Mouse (Mus musculus) T-helper 17 cell (primary cell): Measurements from ENCODE around the gene Aifm2.

Experiments used
- in situ Hi-C, 2 experiments: fragments of 300-600 bp; cut with MboI, MseI; formaldehyde crosslinking; loops; 1 replicate in 1 of 2; 2 replicates in 1 of 2; pipeline ENCODE4 v1.15.1; 2025; ENCODE audit warnings: high pct_unique_total_duplicates in 2 of 2

The Aifm2 gene

GRCm38 (mm10) chr10:61715996-61716864, 1.2 kb downstream of the Aifm2 start:
- in situ Hi-C loops, result no loop called here

DNA sequence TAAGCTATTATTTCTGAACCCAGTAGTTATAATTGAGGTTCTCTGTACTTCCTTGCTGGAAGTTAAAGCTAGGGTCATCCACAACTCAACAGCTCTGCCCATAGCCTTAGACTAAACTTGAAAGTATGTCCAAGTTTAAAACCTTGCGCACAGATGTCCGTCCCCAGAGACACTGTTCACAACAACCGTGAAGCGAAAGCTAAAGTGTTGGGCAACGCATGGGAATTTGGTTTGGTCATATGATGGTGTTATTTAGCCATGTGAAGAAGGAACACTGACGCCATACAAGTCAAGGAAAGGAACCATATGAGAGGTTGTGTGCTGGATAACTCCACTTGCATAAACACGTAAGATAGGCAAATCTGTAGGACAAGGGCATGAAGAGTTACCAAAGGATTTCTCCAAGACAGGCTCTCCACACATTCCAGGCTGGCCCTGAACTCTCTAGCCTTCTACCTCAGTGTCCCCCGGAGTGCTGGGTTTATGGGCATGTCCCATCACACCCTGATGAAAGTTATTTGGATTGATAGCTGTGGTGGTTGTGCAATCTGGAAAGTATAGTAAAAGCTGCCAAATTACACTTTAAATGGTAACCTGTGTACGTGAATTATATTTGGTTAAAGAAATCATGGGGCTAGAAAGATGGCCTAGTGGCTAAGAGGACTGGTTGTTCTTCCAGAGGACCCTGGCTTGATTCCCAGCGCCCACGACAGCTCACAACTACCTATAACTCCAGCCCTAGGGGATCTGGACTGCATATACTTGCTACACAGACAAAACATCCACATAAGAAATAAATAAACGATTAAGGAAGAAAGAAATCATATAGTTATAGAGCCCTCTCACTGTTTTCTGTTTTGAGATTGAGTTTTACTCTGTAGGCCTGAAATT, 2.6 kb downstream of the Aifm2 start:
- in situ Hi-C loops, result no loop called here

DNA sequence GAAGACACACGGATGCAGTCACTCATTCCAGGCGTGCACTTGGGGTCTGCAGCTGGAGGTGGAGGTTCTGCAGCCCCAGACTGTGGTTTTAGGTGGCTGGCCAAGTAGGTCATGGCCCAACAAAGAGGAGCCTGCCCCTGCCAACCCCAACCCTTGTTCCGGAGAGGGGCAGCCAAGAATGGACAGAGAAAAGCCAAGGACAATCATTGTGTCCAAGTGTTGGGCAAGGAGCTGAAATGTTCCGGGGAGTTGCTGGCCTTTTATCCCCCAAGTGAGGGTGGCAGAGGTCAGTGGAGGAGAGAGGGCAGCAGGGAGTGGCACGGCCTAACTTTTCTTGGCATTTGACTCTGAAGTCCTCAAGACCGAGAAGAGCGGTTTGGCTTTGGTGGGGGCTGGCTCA, 5.3 kb downstream of the Aifm2 start:
- in situ Hi-C loops, result no loop called here

- in situ Hi-C loops, result no loop called here
Observed at GRCm38 (mm10) chr10:61722215-61722614, 7.2 kb downstream of the Aifm2 start.

- in situ Hi-C loops, result no loop called here
Observed at GRCm38 (mm10) chr10:61723271-61723670, 8.2 kb downstream of the Aifm2 start.

DNA sequence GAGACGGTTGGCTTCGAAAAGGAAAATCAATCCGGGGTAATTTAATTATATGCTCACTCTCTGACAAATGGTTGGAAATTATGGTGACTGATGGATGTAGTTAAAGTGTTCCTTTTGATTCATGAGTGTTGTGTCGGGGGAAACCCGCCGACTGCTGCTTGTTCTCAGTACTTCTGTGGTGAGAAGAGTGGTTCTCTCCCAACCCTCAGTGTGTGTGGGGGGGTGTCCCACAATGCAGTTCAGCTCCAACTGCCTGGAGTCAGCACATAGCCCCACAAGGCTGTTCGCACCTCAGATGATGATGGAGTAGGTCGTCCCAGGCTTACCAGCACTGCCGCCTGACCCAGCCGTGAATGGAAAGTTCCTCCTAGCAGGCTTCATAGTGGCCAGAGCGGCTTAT, 14.1 kb downstream of the Aifm2 start:
- in situ Hi-C loops, result no loop called here

GRCm38 (mm10) chr10:61730171-61730570, 15.1 kb downstream of the Aifm2 start:
- in situ Hi-C loops, result loop anchor here in 1 of 2 experiments (5.0 kb wide), 1 partner anchor 503 kb away; no protein-coding TSS in a partner anchor

DNA sequence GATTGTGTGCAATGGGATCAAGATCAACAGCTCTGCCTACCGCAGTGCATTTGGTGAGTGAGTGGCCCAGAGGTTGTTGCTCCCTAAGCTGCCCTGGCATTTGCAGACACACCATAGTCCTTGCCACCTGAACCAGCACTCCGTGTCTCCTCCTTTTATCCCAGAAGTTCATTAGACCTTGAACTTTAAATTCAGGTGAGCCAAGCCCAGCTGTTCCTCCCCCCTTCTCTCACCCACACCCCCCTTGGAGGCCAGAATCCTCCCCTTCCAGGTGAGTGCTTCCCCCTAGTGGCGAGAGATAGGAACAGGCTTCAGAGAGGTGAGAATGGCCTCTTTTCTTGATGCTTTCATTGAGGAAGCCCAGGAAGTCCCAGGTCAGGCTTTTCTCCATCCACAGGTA, 19.3 kb downstream of the Aifm2 start:
- in situ Hi-C loops, result loop anchor here in 1 of 2 experiments (5.0 kb wide), 1 partner anchor 507 kb away; no protein-coding TSS in a partner anchor

- in situ Hi-C loops, result no loop called here
Observed at GRCm38 (mm10) chr10:61736671-61737078, 21.6 kb downstream of the Aifm2 start.

DNA sequence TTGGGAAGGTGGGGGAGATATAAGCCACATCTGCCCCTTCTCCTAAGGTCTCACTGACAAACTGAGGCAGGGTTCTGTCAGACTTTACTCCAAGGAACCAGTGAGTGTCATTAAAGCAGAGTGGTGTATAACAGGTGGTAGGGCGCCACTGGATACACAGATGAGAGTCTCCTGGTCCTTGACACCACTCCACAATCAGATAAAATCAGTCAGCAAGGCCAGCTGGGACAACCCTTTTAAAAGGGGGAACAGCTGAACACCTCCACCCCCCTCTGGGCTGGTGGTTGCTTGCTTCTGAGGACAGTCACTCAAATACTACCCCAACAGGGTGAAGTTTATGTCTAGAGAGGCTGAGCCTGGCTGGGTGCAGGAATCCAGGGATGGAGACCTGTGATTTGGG, 22.5 kb downstream of the Aifm2 start:
- in situ Hi-C loops, result no loop called here

DNA sequence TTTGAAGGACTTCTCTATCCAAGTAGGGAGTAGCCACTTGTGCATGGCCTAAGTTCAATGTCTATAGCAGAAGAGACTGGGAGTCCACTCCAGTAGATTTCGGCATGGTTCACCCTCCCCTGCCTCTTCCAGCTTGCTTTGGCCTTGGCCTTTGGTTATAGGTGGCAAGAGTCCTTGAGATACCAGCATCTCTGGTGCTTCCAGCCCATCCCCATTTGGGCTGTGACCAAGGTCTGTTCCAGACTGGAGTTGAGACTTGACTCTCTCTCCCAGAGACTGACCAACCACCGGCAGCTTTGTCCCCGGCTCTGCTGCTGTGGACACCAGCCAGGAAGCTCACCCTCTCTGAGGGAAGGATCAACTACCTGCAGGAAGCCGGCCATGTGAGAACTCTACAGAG, 23.1 kb downstream of the Aifm2 start:
- in situ Hi-C loops, result no loop called here

DNA sequence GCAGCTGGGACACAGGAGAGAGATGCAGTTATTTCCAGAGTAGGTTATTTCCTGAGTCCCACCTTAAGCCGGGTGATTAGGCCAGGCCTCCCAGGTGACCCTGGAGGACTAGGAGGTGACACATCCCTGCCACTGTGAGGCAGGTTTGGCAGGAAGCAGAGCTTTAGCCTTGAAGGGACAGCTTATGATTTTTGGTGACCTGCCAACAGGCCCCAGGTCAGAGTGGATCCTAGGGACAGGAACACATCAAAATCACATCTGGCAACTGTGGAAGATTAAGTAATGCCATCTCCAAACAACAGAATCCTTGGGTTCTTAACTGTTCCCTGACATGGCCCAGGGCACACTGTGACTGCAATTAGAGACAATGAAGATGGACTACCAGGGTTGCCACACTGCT, 26.2 kb downstream of the Aifm2 start:
- in situ Hi-C loops, result no loop called here

DNA sequence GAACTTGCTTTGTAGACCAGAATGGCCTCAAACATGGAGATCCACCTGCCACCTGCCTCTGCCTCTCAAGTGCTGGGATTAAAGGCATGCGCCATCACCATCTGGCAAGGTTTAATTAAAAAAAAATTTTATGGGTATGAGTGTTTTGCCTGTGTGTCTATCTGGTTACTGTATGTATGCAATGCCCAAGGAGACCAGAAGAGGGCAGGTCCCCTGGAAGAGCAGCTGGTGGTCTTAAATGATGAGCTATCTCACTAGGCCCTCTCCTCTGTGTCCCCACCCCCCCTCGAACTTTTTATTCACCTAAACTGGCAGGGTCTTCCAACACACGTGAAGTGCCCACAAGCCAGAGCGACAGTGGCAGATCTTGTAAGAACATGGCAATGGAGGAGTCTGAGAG, 26.8 kb downstream of the Aifm2 start:
- in situ Hi-C loops, result no loop called here

DNA sequence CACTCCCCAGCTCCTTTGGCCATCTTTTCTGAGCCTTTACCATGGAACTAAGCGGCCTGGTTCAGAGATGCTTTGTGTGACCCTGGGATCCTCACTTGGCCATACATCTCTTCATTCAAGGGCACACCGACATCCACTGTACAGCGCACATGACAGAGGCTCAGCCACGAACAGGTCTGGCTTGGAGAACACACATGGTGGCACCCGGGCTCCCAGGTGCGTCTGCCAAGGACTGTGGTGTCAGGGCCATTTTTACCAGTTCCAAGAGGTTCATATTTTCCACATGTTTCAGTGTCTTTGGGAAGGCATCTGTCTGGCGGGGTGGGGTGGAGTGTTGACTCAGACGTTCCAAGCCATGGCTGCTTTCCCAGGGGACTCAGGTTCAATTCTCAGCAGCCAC, 27.3 kb downstream of the Aifm2 start:
- in situ Hi-C loops, result no loop called here

DNA sequence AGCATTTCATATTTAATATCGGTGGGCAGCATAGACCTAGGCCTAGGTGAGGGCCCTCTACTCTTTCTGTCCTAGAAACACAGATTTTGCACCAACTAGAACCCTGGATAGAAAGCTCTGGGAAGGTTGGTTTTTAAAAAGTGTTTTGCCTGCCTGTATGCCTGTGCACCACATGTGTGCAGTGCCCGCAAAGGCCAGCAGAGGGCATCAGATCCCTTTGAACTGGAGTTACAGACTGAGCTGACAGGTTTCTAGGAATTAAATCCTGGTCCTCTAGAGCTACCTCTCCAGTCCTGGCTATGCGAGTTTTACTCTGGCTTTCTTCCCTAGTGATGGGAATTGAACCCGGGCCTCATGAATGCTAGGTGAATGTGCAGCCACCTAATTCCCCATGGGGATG, 30.1 kb downstream of the Aifm2 start:
- in situ Hi-C loops, result no loop called here

DNA sequence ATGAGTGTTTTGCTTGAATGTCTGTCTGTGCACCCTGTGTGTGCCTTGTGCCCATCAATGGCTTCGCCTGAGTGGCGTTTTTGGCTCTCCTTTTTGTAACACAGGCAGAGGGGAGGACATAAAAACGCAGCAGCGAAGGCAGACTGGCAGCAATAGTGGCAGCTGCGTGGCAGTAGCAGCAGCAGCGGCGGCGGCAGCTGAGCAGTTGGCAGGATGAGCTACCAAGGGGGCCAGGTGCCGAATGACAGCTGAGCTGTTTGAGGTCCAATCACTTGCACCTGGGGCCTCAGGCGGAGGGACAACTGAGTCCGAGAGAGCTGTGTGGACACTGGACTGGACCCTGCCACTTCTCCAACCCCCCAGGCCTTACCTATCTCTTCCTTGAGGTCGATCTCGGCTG, 32.2 kb downstream of the Aifm2 start:
- in situ Hi-C loops, result no loop called here

DNA sequence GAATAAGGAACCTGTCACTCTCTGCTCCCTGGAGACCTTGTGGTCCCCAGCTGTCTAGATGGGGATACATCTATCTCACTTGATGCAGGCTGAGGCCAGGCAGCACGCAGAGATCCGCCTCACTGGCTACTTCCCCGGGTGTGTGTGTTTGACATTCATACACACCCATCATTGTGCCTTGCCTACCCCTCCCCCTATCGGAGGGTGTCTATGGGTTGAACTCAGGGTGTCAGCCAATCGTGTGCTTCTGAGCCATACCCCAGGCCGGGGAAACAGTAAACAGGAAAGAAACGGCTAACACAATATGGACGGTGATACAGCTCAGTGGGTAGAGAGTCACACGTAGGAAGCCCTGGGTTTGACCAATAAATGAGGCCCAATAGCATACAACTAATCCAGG, 35.0 kb downstream of the Aifm2 start:
- in situ Hi-C loops, result no loop called here

DNA sequence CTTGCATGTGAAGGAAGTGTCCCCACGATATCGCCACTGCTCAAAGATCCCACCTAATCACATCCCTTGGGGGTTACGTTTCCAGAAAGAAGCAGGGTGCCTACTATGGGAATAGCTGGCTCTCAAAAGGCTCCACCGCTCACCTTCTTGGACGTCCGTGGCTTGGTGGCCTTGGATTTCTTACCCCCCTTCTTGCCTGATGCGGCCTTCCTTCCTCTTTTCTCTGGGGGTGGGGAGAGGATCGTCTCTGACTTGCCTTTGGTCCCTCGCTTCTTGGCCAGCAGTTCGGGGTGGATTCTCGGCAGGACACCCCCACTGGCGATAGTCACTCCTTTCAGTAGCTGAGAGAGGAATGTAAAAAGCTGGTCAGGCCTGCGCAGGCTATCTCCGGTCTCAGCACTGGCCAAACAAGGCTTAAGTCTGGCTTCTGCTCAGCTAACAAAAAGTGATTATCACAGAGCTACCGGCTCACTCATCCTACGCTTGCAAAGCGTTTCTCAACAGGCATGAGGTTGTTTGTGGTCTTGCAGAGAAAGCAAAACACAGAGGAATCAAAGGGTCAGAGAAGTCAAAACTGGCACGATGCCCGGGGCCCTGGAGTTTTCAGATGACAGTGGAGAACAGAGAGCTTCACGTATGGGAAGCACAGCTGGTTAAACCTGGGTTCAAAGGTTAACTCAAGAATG, 36.6 kb downstream of the Aifm2 start:
- in situ Hi-C loops, result no loop called here

- in situ Hi-C loops, result no loop called here
Observed at GRCm38 (mm10) chr10:61753071-61753470, 38.0 kb downstream of the Aifm2 start.

- in situ Hi-C loops, result no loop called here
Observed at GRCm38 (mm10) chr10:61757022-61757421, 42.0 kb downstream of the Aifm2 start.

- in situ Hi-C loops, result no loop called here
Observed at GRCm38 (mm10) chr10:61758904-61759303, 43.8 kb downstream of the Aifm2 start.

DNA sequence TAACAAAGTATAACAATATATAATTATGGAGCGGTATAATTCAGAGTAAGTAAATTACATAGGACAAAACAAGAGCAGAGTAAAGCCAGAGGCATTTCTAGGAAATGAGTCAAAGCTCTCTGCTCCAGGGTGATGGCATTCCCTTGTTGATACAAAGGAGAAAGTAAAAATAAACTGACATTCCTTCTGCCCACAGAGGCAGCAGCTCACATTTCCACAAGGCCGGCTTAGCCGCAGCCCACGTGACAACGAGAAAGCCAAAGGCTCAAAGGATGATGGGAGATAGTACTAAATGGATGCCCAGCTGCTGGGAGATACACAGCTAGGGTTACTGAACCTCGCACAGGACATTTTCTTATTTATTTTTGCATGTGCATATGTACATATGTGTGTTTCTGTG, 44.8 kb downstream of the Aifm2 start:
- in situ Hi-C loops, result no loop called here
